Mouse (Mus musculus): ENCODE data around the gene Yipf2. TPM values are rescaled to one million over a fixed set of nuclear protein-coding genes. Genes with fewer than 3 reads are reported as not detected.

Yipf2 gene
- polyA plus RNA-seq, 2 experiments, result 6.1 to 9.0 TPM

GRCm38 (mm10) chr9:21556996-21557395, 35.6 kb downstream of the Yipf2 start:
- no peaks in the 10 kb centered on the region for H3K9me3 ChIP-seq (ENCODE audit: control insufficient read depth, low read length)
- peak overlapping the region; percentile 78 for H3K27ac ChIP-seq
- H3K27me3 ChIP-seq (ENCODE audit: control insufficient read depth, insufficient read depth, low read length), result no peaks in the 10 kb centered on the region
- H3K36me3 ChIP-seq (replicated peaks; ENCODE audit: control insufficient read depth, insufficient read depth, low read depth), result peaks cover 2% of the 10 kb centered on the region
- H3K4me2 ChIP-seq (ENCODE audit: low read depth), result no peak overlapping the region
- no peak for TF ChIP-seq EP300 (IDR thresholded peaks at IDR 0.05; ENCODE audit: low read depth)
- no peak for TF ChIP-seq CTCF (IDR thresholded peaks at IDR 0.05; ENCODE audit: low read depth)
- ATAC-seq (ENCODE audit: insufficient read depth) (no peak), DNase-seq (ENCODE audit: low read depth in 3 of 3, low spot score in 3 of 3) (no peak)
- peaks cover 47 to 49% of the 10 kb centered on the region in 2 experiments for H3K4me1 ChIP-seq (replicated peaks; ENCODE audit: control insufficient read depth in 2 of 2, insufficient read depth in 2 of 2, low read length in 1 of 2)
- 80% methylated on average over 2 of the region's 2 CpGs for WGBS (ENCODE audit: insufficient replicate concordance)
- H3K9ac ChIP-seq (replicated peaks), result peak overlapping the region; percentile 1; the same call in 1 of the 2 replicates
- no peak overlapping the region for H3K4me3 ChIP-seq (ENCODE audit: insufficient read depth in 1 of 2, low read depth in 2 of 2, low read length in 2 of 2)

- DNase-seq (ENCODE audit: low read depth in 3 of 3, low spot score in 3 of 3), result peak in 2 of 3 experiments; percentile 32 to 36
These were observed 37.4 kb downstream of the Yipf2 start for GRCm38 (mm10) chr9:21555198-21555742.

GRCm38 (mm10) chr9:21553607-21554273, 38.9 kb downstream of the Yipf2 start:
- Histone ChIP-seq H3K4me1 (replicated peaks; ENCODE audit: control insufficient read depth in 2 of 2, insufficient read depth in 2 of 2, low read length in 1 of 2) (peaks cover 40% of the 10 kb centered on the region in 2 experiments), H3K27me3 (ENCODE audit: control insufficient read depth, insufficient read depth, low read length) (no peaks in the 10 kb centered on the region), H3K4me2 (ENCODE audit: low read depth) (no peak overlapping the region), H3K9me3 (ENCODE audit: control insufficient read depth, low read length) (no peaks in the 10 kb centered on the region), H3K27ac (peak overlapping the region; percentile 33), H3K36me3 (replicated peaks; ENCODE audit: control insufficient read depth, insufficient read depth, low read depth) (peaks cover 9% of the 10 kb centered on the region), H3K4me3 (ENCODE audit: insufficient read depth in 1 of 2, low read depth in 2 of 2, low read length in 2 of 2) (no peak overlapping the region), H3K9ac (replicated peaks) (0 out of 2 replicates have a peak overlapping the region, but pooled peaks have one; percentile 23)
- 81% methylated on average over 6 of the region's 6 CpGs for WGBS (ENCODE audit: insufficient replicate concordance)
- no peak for ATAC-seq (ENCODE audit: insufficient read depth)
- TF ChIP-seq CTCF (IDR thresholded peaks at IDR 0.05; ENCODE audit: low read depth) (no peak), EP300 (IDR thresholded peaks at IDR 0.05; ENCODE audit: low read depth) (no peak)
- no peak for DNase-seq (ENCODE audit: low read depth in 3 of 3, low spot score in 3 of 3)

More at GRCm38 (mm10) chr9:21555198-21555742, 37.4 kb downstream of the Yipf2 start:
- Histone ChIP-seq H3K4me2 (ENCODE audit: low read depth) (peak overlapping the region; percentile 37; the same call in 1 of the 2 replicates), H3K9ac (replicated peaks) (peak overlapping the region; percentile 40), H3K27me3 (ENCODE audit: control insufficient read depth, insufficient read depth, low read length) (no peaks in the 10 kb centered on the region), H3K9me3 (ENCODE audit: control insufficient read depth, low read length) (no peaks in the 10 kb centered on the region), H3K36me3 (replicated peaks; ENCODE audit: control insufficient read depth, insufficient read depth, low read depth) (peaks cover 9% of the 10 kb centered on the region), H3K4me3 (ENCODE audit: insufficient read depth in 1 of 2, low read depth in 2 of 2, low read length in 2 of 2) (no peak overlapping the region), H3K4me1 (replicated peaks; ENCODE audit: control insufficient read depth in 2 of 2, insufficient read depth in 2 of 2, low read length in 1 of 2) (peaks cover 47 to 49% of the 10 kb centered on the region in 2 experiments), H3K27ac (peak overlapping the region; percentile 81)
- WGBS (ENCODE audit: insufficient replicate concordance), result 64% methylated on average over 6 of the region's 6 CpGs
- TF ChIP-seq EP300 (IDR thresholded peaks at IDR 0.05; ENCODE audit: low read depth), result no peak
- peak; percentile 24 for TF ChIP-seq CTCF (IDR thresholded peaks at IDR 0.05; ENCODE audit: low read depth)
- peak; percentile 43 for ATAC-seq (ENCODE audit: insufficient read depth)

GRCm38 (mm10) chr9:21551049-21551448, 41.6 kb downstream of the Yipf2 start:
- peaks cover 23 to 25% of the 10 kb centered on the region in 2 experiments for H3K4me1 ChIP-seq (replicated peaks; ENCODE audit: control insufficient read depth in 2 of 2, insufficient read depth in 2 of 2, low read length in 1 of 2)
- H3K27me3 ChIP-seq (ENCODE audit: control insufficient read depth, insufficient read depth, low read length), result no peaks in the 10 kb centered on the region
- no peak for DNase-seq (ENCODE audit: low read depth in 3 of 3, low spot score in 3 of 3)
- H3K27ac ChIP-seq, result no peak overlapping the region
- ATAC-seq (ENCODE audit: insufficient read depth), result no peak
- H3K4me3 ChIP-seq (ENCODE audit: insufficient read depth in 1 of 2, low read depth in 2 of 2, low read length in 2 of 2), result no peak overlapping the region
- 88% methylated on average over 2 of the region's 2 CpGs for WGBS (ENCODE audit: insufficient replicate concordance)
- H3K9ac ChIP-seq (replicated peaks), result no peak overlapping the region
- TF ChIP-seq EP300 (IDR thresholded peaks at IDR 0.05; ENCODE audit: low read depth) (no peak), CTCF (IDR thresholded peaks at IDR 0.05; ENCODE audit: low read depth) (no peak)
- no peaks in the 10 kb centered on the region for H3K9me3 ChIP-seq (ENCODE audit: control insufficient read depth, low read length)
- H3K4me2 ChIP-seq (ENCODE audit: low read depth), result no peak overlapping the region
- peaks cover 7% of the 10 kb centered on the region for H3K36me3 ChIP-seq (replicated peaks; ENCODE audit: control insufficient read depth, insufficient read depth, low read depth)
